Mouse (Mus musculus): ENCODE measurements at regions not wholly inside any gene's neighbourhood (a gene's known extent, or its start where the extent isn't known, plus 50 kb on each side); places are given as distances from the start of the nearest gene placed in this dataset.

DNA sequence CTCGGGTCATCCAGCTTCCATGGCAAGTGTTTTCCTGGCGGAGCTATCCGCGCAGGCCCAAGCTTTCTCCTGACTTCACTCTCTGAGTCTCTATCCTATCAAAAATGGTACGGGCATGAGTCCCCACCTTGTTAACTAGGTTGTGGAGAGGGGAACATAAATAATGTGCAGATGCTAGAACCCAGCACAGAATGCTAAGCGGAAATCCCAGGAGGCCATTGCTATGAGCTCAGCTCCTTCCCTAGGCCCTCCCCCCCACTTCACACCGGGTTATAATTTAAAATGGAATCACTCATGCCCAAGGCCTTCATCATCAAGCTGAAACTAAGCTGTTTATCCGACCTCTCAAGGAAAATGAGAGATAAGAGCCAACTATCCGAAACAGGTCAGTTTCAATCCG lies 60.4 kb upstream of the Cd83 start:
- no peak for DNase-seq (ENCODE audit: low read depth in 1 of 2, low spot score in 2 of 2)

DNA sequence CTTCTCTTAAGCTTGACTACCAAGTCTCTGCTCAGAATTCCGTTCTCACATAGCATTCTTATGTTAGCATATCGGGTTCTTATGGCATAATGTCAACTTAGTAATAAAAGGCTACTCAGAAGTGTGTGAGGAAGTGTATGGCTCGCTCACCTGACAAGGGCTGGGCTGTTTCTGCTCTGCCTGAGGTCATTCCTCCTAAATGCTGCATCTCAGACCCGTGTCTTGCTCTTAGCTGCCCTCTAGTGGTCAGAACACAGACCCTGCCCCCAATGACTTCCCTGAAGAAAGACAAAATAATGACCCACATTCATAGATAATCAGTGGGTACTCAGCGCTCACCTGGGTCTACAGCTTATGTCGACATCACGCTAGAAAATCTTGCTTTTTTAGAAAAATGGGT lies 58.9 kb upstream of the Cd83 start:
- peak in 1 of 2 experiments; percentile 22 for DNase-seq (ENCODE audit: low read depth in 1 of 2, low spot score in 2 of 2)

GRCm38 (mm10) chr13:43726895-43727341 lies 57.7 kb upstream of the Cd83 start:
- DNase-seq (ENCODE audit: low read depth in 1 of 2, low spot score in 2 of 2), result no peak

DNA sequence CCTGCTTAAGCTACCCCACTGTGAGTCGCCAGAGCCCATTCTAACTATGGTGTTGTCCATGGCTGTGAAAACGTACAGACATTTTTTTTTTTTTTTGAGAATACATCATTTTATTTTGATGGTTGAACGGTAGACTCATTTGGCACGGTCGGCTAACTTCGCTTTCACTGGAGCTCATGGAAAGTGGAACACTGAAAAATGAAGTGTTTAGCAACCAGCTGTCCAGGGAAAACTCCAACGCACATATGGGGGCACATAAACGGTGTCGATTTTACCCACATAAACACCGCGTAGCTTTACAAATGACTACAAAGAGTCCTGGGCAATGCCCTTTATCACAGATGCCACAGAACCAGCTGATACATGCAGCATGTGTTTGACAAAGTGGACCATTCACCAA lies 55.0 kb upstream of the Cd83 start:
- DNase-seq (ENCODE audit: low read depth in 1 of 2, low spot score in 2 of 2), result no peak

- no peak for DNase-seq (ENCODE audit: low read depth in 1 of 2, low spot score in 2 of 2)
These were observed 51.5 kb upstream of the Cd83 start for GRCm38 (mm10) chr13:43733061-43733460.

DNA sequence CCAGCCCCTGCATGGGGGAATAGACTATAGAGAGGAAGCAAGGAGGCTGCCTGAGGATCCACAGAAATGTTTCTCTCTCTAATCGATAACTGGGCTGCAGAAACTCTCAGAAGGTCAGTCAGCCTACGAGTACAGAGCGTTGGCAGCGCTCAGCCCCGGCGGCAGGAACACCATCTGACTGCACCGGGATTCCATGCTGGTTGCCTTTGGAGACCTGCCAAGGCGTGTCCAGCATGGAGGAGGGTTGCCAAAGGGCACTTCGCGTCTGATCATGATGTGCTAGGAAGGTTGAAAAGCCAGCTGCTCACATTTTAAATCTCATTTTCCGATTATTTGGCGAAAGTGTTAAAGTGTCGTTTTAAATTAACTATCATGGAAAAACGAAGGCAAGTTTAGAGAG lies 49.9 kb upstream of the Cd83 start:
- DNase-seq (ENCODE audit: low read depth in 1 of 2, low spot score in 2 of 2), result no peak
